Mouse (Mus musculus) forebrain, postnatal 0 days (tissue): ENCODE data around the gene Wfdc1. TPM values are rescaled to one million over a fixed set of nuclear protein-coding genes. Genes with fewer than 3 reads are reported as not detected.
A peak's percentile ranks its signal among the peaks of the same experiment; 100 is the strongest.

Experiments used
- ATAC-seq: fragments of 200-750 bp; cut with Nextera tagmentation; 2 replicates; pipeline ENCODE4 v1.8.0; 2017; ENCODE audit warnings: mild to moderate bottlenecking, moderate library complexity
- DNase-seq: peaks from one replicate; pipeline ENCODE4 v3.0.0-alpha.2; 2015
- H3K27ac ChIP-seq: fragments of 300-500 bp; sonication (generic); 2 replicates; pipeline ENCODE4 v1.5.1; 2014; ENCODE audit warnings: low read depth, mild to moderate bottlenecking, antibody characterized with exemption, low read length, moderate library complexity, mixed read lengths
- H3K27me3 ChIP-seq: fragments of 300-500 bp; sonication (generic); 2 replicates; pipeline ENCODE4 v1.6.1; 2014; ENCODE audit warnings: mild to moderate bottlenecking, low read length, mixed read lengths; ENCODE audit not compliant: insufficient read depth
- H3K36me3 ChIP-seq: fragments of 300-500 bp; sonication (generic); 2 replicates; pipeline ENCODE4 v1.6.1; 2014; ENCODE audit warnings: mild to moderate bottlenecking, moderate library complexity; ENCODE audit not compliant: insufficient read depth
- H3K4me1 ChIP-seq: fragments of 300-500 bp; sonication (generic); 2 replicates; pipeline ENCODE4 v1.6.1; 2014; ENCODE audit warnings: antibody characterized with exemption; ENCODE audit not compliant: insufficient read depth
- H3K4me2 ChIP-seq: fragments of 300-500 bp; sonication (generic); 2 replicates; pipeline ENCODE4 v1.6.1; 2014; ENCODE audit warnings: low read depth, mild to moderate bottlenecking, moderate library complexity
- H3K4me3 ChIP-seq: fragments of 300-500 bp; sonication (generic); 2 replicates; pipeline ENCODE4 v1.5.1; 2014; ENCODE audit warnings: low read depth, low read length, mixed read lengths
- H3K9ac ChIP-seq: fragments of 300-500 bp; sonication (generic); 2 replicates; pipeline ENCODE4 v1.6.1; 2014; ENCODE audit warnings: mild to moderate bottlenecking
- H3K9me3 ChIP-seq: fragments of 300-500 bp; sonication (generic); 2 replicates; pipeline ENCODE4 v1.6.1; 2016; ENCODE audit warnings: low read length
- CTCF ChIP-seq: sonication (generic); IDR thresholded peaks from 2 replicates; pipeline ENCODE4 v1.5.1; 2016; ENCODE audit warnings: antibody characterized with exemption, control low read depth, low read depth
- WGBS: fragments of 180-500 bp; shearing (Covaris S2); extraction: QIAGEN DNeasy Blood & Tissue Kit; methylation state at CpG from one replicate; pipeline ENCODE4 v1.1.7; 2014; 5-methylcytosine and 5-hydroxymethylcytosine counted together
- polyA plus RNA-seq: library from polyadenylated mRNA; unstranded; fragments of >200 nt; fragmentation: Nextera tagmentation; extraction: Ambion mirVana; gene quantifications from 2 replicates; pipeline ENCODE4 v1.2.1, GENCODE M21; 2015
- total RNA-seq: library from RNA; depleted of rRNA; stranded (reverse); fragments of >200 nt; gene quantifications from 2 replicates; pipeline ENCODE4 v1.2.3, GENCODE M21; 2014

Wfdc1 gene
- total and polyA plus RNA-seq, 2 experiments from 2014 or later, result 8.6 to 9.0 TPM

GRCm38 (mm10) chr8:119669284-119669683 lies 3.1 kb downstream of the Wfdc1 start:
- TF ChIP-seq CTCF, result peak; percentile 23
- no peaks in the 10 kb centered on the region for H3K9me3 ChIP-seq
- H3K4me1 ChIP-seq, result no peaks in the 10 kb centered on the region
- H3K4me3 ChIP-seq, result no peak overlapping the region
- ATAC-seq, result no peak
- DNase-seq, result no peak
- 54% methylated on average over 12 of the region's 12 CpGs for WGBS
- H3K36me3 ChIP-seq, result no peaks in the 10 kb centered on the region
- H3K9ac ChIP-seq, result no peak overlapping the region
- no peak overlapping the region for H3K4me2 ChIP-seq
- no peak overlapping the region for H3K27ac ChIP-seq
- H3K27me3 ChIP-seq, result no peaks in the 10 kb centered on the region

- WGBS, result 53% methylated on average over 16 of the region's 16 CpGs
- H3K4me1 ChIP-seq, result no peaks in the 10 kb centered on the region
- DNase-seq, result no peak
Measured at GRCm38 (mm10) chr8:119670419-119671091, 4.4 kb downstream of the Wfdc1 start.

GRCm38 (mm10) chr8:119673976-119674555 lies 7.9 kb downstream of the Wfdc1 start:
- Histone ChIP-seq H3K36me3 (no peaks in the 10 kb centered on the region), H3K4me3 (no peak overlapping the region), H3K27ac (no peak overlapping the region), H3K9me3 (no peaks in the 10 kb centered on the region), H3K4me1 (no peaks in the 10 kb centered on the region), H3K27me3 (no peaks in the 10 kb centered on the region), H3K9ac (no peak overlapping the region), H3K4me2 (no peak overlapping the region)
- TF ChIP-seq CTCF, result peak; percentile 35
- ATAC-seq, result no peak
- 75% methylated on average over 10 of the region's 11 CpGs for WGBS
- DNase-seq, result no peak

More at GRCm38 (mm10) chr8:119670419-119671091, 4.4 kb downstream of the Wfdc1 start:
- no peaks in the 10 kb centered on the region for H3K36me3 ChIP-seq
- no peak overlapping the region for H3K27ac ChIP-seq
- no peaks in the 10 kb centered on the region for H3K9me3 ChIP-seq
- H3K4me2 ChIP-seq, result no peak overlapping the region
- no peaks in the 10 kb centered on the region for H3K27me3 ChIP-seq
- no peak overlapping the region for H3K9ac ChIP-seq
- no peak for TF ChIP-seq CTCF
- no peak for ATAC-seq
- no peak overlapping the region for H3K4me3 ChIP-seq

- TF ChIP-seq CTCF, result no peak
- H3K27me3 ChIP-seq, result no peaks in the 10 kb centered on the region
- no peak for DNase-seq
- H3K4me2 ChIP-seq, result no peak overlapping the region
- 62% methylated on average over 5 of the region's 5 CpGs for WGBS
- no peak for ATAC-seq
- no peaks in the 10 kb centered on the region for H3K9me3 ChIP-seq
- H3K27ac ChIP-seq, result no peak overlapping the region
- H3K4me3 ChIP-seq, result no peak overlapping the region
- H3K36me3 ChIP-seq, result no peaks in the 10 kb centered on the region
- H3K4me1 ChIP-seq, result no peaks in the 10 kb centered on the region
- H3K9ac ChIP-seq, result no peak overlapping the region
Measured at GRCm38 (mm10) chr8:119675457-119675856, 9.3 kb downstream of the Wfdc1 start.

- 15% methylated on average over 8 of the region's 8 CpGs for WGBS
- DNase-seq (peak; percentile 91), ATAC-seq (peak; percentile 73)
- no peak overlapping the region for H3K4me3 ChIP-seq
- no peaks in the 10 kb centered on the region for H3K36me3 ChIP-seq
- no peak overlapping the region for H3K4me2 ChIP-seq
- peak; percentile 96 for TF ChIP-seq CTCF
- H3K9me3 ChIP-seq, result no peaks in the 10 kb centered on the region
- H3K9ac ChIP-seq, result no peak overlapping the region
- no peaks in the 10 kb centered on the region for H3K27me3 ChIP-seq
- no peaks in the 10 kb centered on the region for H3K4me1 ChIP-seq
- H3K27ac ChIP-seq, result no peak overlapping the region
Measured at GRCm38 (mm10) chr8:119676389-119676788, 10.2 kb downstream of the Wfdc1 start.

- no peaks in the 10 kb centered on the region for H3K27me3 ChIP-seq
- no peaks in the 10 kb centered on the region for H3K4me1 ChIP-seq
- TF ChIP-seq CTCF, result peak; percentile 73
- DNase-seq (peak; percentile 57), ATAC-seq (peak; percentile 68)
- H3K27ac ChIP-seq, result no peak overlapping the region
- H3K4me2 ChIP-seq, result no peak overlapping the region
- no peak overlapping the region for H3K4me3 ChIP-seq
- no peaks in the 10 kb centered on the region for H3K36me3 ChIP-seq
- no peaks in the 10 kb centered on the region for H3K9me3 ChIP-seq
- no peak overlapping the region for H3K9ac ChIP-seq
- WGBS, result 7% methylated on average over 18 of the region's 18 CpGs
Measured at GRCm38 (mm10) chr8:119678138-119678843, 12.1 kb downstream of the Wfdc1 start.

GRCm38 (mm10) chr8:119679184-119679583 lies 13.0 kb downstream of the Wfdc1 start:
- Histone ChIP-seq H3K9ac (no peak overlapping the region), H3K4me2 (no peak overlapping the region), H3K27me3 (no peaks in the 10 kb centered on the region), H3K4me1 (no peaks in the 10 kb centered on the region), H3K36me3 (no peaks in the 10 kb centered on the region), H3K4me3 (no peak overlapping the region), H3K27ac (no peak overlapping the region), H3K9me3 (no peaks in the 10 kb centered on the region)
- no peak for ATAC-seq
- DNase-seq, result no peak
- TF ChIP-seq CTCF, result no peak
- WGBS, result 66% methylated on average over 14 of the region's 14 CpGs
